Mouse (Mus musculus) stomach, embryonic 14.5 days (tissue): ENCODE results near the gene Msi1. TPM values are rescaled to one million over a fixed set of nuclear protein-coding genes. Genes with fewer than 3 reads are reported as not detected.

Experiments used
- ATAC-seq: fragments of 200-750 bp; cut with Nextera tagmentation; 2 replicates; pipeline ENCODE4 v1.8.0; 2017; ENCODE audit warnings: low read depth, moderate TSS enrichment; ENCODE audit not compliant: insufficient number of reproducible peaks, insufficient read depth, low FRiP score
- H3K27ac ChIP-seq: fragments of 300-500 bp; sonication (generic); 2 replicates; pipeline ENCODE4 v1.5.1; 2014; ENCODE audit warnings: mild to moderate bottlenecking, low read length, moderate library complexity, mixed read lengths
- H3K27me3 ChIP-seq: fragments of 300-500 bp; sonication (generic); 2 replicates; pipeline ENCODE4 v1.6.1; 2014; ENCODE audit warnings: low read length, control low read depth, mixed read lengths; ENCODE audit not compliant: control insufficient read depth, insufficient read depth
- H3K36me3 ChIP-seq: fragments of 300-500 bp; sonication (generic); 2 replicates; pipeline ENCODE4 v1.6.1; 2014; ENCODE audit warnings: mild to moderate bottlenecking, control low read depth, low read length, moderate library complexity, mixed read lengths; ENCODE audit not compliant: control insufficient read depth, insufficient read depth
- H3K4me1 ChIP-seq: fragments of 300-500 bp; sonication (generic); 2 replicates; pipeline ENCODE4 v1.6.1; 2014; ENCODE audit warnings: low read length, control low read depth, mixed read lengths; ENCODE audit not compliant: control insufficient read depth, insufficient read depth
- H3K4me2 ChIP-seq: fragments of 300-500 bp; sonication (generic); replicated peaks from 2 replicates; pipeline ENCODE4 v1.6.1; 2014; ENCODE audit warnings: low read depth, low read length, control low read depth
- H3K4me3 ChIP-seq: fragments of 300-500 bp; sonication (generic); 2 replicates; pipeline ENCODE4 v1.5.1; 2014; ENCODE audit warnings: low read depth, low read length, control low read depth
- H3K9ac ChIP-seq: fragments of 300-500 bp; sonication (generic); replicated peaks from 2 replicates; pipeline ENCODE4 v1.6.1; 2014; ENCODE audit warnings: low read depth, mild to moderate bottlenecking, control low read depth, low read length, moderate library complexity, mixed read lengths
- H3K9me3 ChIP-seq: fragments of 300-500 bp; sonication (generic); 2 replicates; pipeline ENCODE4 v1.6.1; 2016; ENCODE audit warnings: low read depth, low read length, control low read depth; ENCODE audit not compliant: control insufficient read depth
- WGBS: fragments of 180-500 bp; shearing (Covaris S2); extraction: QIAGEN DNeasy Blood & Tissue Kit; methylation state at CpG from one replicate; pipeline ENCODE4 v1.1.7; 2014; 5-methylcytosine and 5-hydroxymethylcytosine counted together
- polyA plus RNA-seq: library from polyadenylated mRNA; unstranded; fragments of >200 nt; fragmentation: Nextera tagmentation; extraction: Ambion mirVana; gene quantifications from 2 replicates; pipeline ENCODE4 v1.2.1, GENCODE M21; 2014

Gene Msi1
- polyA plus RNA-seq, 1 experiment from 2014 or later = 17.2 TPM

- peak overlapping the region; percentile 85 for H3K4me3 ChIP-seq
- H3K27ac ChIP-seq = peak overlapping the region; percentile 10
- peak overlapping the region; percentile 92 for H3K4me2 ChIP-seq
- H3K9me3 ChIP-seq = no peaks in the 10 kb centered on the region
- ATAC-seq = no peak
- H3K9ac ChIP-seq = peak overlapping the region; percentile 96; the same call in 1 of the 2 replicates
- H3K4me1 ChIP-seq = peaks cover 43% of the 10 kb centered on the region
- H3K36me3 ChIP-seq = peaks cover 4% of the 10 kb centered on the region; the same call in 1 of the 2 replicates
- 12% methylated on average over 14 of the region's 14 CpGs for WGBS
- no peaks in the 10 kb centered on the region for H3K27me3 ChIP-seq
These were observed 1.9 kb downstream of the Msi1 start for GRCm38 (mm10) chr5:115431061-115431897.

- Histone ChIP-seq H3K27ac (peak overlapping the region; percentile 10; the same call in 1 of the 2 replicates), H3K9me3 (no peaks in the 10 kb centered on the region), H3K4me1 (peaks cover 46% of the 10 kb centered on the region), H3K4me2 (peak overlapping the region; percentile 92), H3K36me3 (peaks cover 4% of the 10 kb centered on the region; the same call in 1 of the 2 replicates), H3K9ac (no peak overlapping the region), H3K4me3 (peak overlapping the region; percentile 85; the same call in 1 of the 2 replicates), H3K27me3 (no peaks in the 10 kb centered on the region)
- no peak for ATAC-seq
- 40% methylated on average over 7 of the region's 7 CpGs for WGBS
These were observed 2.5 kb downstream of the Msi1 start for GRCm38 (mm10) chr5:115431898-115432259.

GRCm38 (mm10) chr5:115432395-115432794, 3.0 kb downstream of the Msi1 start:
- Histone ChIP-seq H3K4me3 (no peak overlapping the region), H3K36me3 (peaks cover 4% of the 10 kb centered on the region; the same call in 1 of the 2 replicates), H3K9ac (no peak overlapping the region), H3K27ac (no peak overlapping the region), H3K9me3 (no peaks in the 10 kb centered on the region), H3K4me1 (peaks cover 49% of the 10 kb centered on the region), H3K4me2 (peak overlapping the region; percentile 92; the same call in 1 of the 2 replicates), H3K27me3 (no peaks in the 10 kb centered on the region)
- ATAC-seq = no peak
- 78% methylated on average over 11 of the region's 11 CpGs for WGBS

GRCm38 (mm10) chr5:115433191-115433590, 3.8 kb downstream of the Msi1 start:
- H3K4me1 ChIP-seq = peaks cover 53% of the 10 kb centered on the region
- no peak overlapping the region for H3K4me2 ChIP-seq
- no peak overlapping the region for H3K9ac ChIP-seq

GRCm38 (mm10) chr5:115434280-115434852, 5.0 kb downstream of the Msi1 start:
- H3K27me3 ChIP-seq = no peaks in the 10 kb centered on the region
- WGBS = 59% methylated on average over 11 of the region's 11 CpGs
- H3K9me3 ChIP-seq = no peaks in the 10 kb centered on the region
- H3K4me1 ChIP-seq = peaks cover 47% of the 10 kb centered on the region
- no peak overlapping the region for H3K4me2 ChIP-seq
- H3K36me3 ChIP-seq = peaks cover 10% of the 10 kb centered on the region
- H3K27ac ChIP-seq = no peak overlapping the region; the same call in 1 of the 2 replicates
- no peak for ATAC-seq
- H3K9ac ChIP-seq = no peak overlapping the region
- no peak overlapping the region for H3K4me3 ChIP-seq

More at GRCm38 (mm10) chr5:115433191-115433590, 3.8 kb downstream of the Msi1 start:
- no peaks in the 10 kb centered on the region for H3K9me3 ChIP-seq
- H3K4me3 ChIP-seq = no peak overlapping the region
- ATAC-seq = no peak
- H3K27me3 ChIP-seq = no peaks in the 10 kb centered on the region
- H3K36me3 ChIP-seq = peaks cover 4% of the 10 kb centered on the region; the same call in 1 of the 2 replicates
- no peak overlapping the region for H3K27ac ChIP-seq
- WGBS = 80% methylated on average over 8 of the region's 8 CpGs

- H3K36me3 ChIP-seq = peaks cover 10% of the 10 kb centered on the region
- WGBS = 56% methylated on average over 15 of the region's 15 CpGs
- no peaks in the 10 kb centered on the region for H3K9me3 ChIP-seq
- H3K27ac ChIP-seq = peak overlapping the region; percentile 96
- H3K27me3 ChIP-seq = no peaks in the 10 kb centered on the region
- H3K4me1 ChIP-seq = peaks cover 47% of the 10 kb centered on the region
- no peak overlapping the region for H3K4me3 ChIP-seq
- H3K9ac ChIP-seq = no peak overlapping the region
- H3K4me2 ChIP-seq = no peak overlapping the region
- ATAC-seq = no peak
These were observed 5.7 kb downstream of the Msi1 start for GRCm38 (mm10) chr5:115434853-115435754.

GRCm38 (mm10) chr5:115435755-115436379, 6.5 kb downstream of the Msi1 start:
- peak overlapping the region; percentile 64 for H3K4me2 ChIP-seq
- peak overlapping the region; percentile 48; the same call in 1 of the 2 replicates for H3K9ac ChIP-seq
- H3K4me3 ChIP-seq = peak overlapping the region; percentile 31
- no peaks in the 10 kb centered on the region for H3K27me3 ChIP-seq
- ATAC-seq = no peak
- peaks cover 47% of the 10 kb centered on the region for H3K4me1 ChIP-seq
- peak overlapping the region; percentile 96 for H3K27ac ChIP-seq
- H3K36me3 ChIP-seq = peaks cover 10% of the 10 kb centered on the region
- WGBS = 20% methylated on average over 8 of the region's 8 CpGs
- no peaks in the 10 kb centered on the region for H3K9me3 ChIP-seq
